Mouse (Mus musculus) thymus, postnatal 10 days (tissue): ENCODE data around the gene Clec4g.
"Not testable (repeated sequence)": the region's sequence is repeated elsewhere in the genome, so short reads cannot be mapped to it uniquely, and the experiment has no call there.

ENCODE experiments used
- DNase-seq, 2 experiments: peaks; one replicate each; pipeline ENCODE4 v3.0.0; 2021; ENCODE audit warnings: low spot score in 2 of 2

Clec4g gene

DNA sequence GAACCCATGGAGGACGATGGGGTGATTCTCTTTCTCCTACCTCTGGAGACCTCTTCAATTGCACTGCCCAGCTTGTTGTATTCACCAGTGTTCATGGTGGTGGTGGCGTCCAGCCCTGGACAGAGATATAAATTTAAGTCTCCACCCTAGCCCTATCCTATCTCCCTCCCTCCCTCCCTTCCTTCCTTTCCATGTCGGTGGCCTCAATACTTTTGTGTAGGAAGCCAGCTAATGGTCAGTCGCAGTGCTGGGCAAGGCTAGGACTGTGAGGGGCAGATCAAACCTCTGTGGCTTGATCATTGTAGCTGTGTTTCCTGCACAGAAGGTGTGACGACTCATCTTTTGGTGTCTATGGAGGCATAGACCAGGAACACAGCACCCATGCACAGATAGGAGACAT is at the start of gene Clec4g:
Clec4g (minus strand) TSS at position 101 of the 400 bp plus-strand sequence.
- no peak for DNase-seq

DNA sequence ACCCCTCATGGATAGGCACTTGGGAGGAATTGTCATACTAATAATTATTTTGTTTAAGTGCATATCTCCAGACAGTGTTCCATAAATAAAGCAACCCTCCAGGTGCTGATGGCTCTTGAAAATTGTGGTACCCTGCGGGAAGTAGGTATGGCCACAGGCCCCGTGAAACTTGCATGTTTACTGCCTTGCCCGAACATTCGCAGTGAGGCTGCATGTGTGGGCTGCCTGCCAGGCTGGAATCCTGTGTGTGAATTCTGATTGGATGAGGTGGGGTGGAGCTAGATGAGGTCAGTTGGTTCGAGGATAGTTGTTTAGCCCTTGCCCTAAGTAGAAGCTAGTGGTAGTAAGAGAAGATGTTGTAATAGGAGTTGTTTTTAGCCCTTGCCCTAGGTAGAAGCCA is 48.2 kb upstream of the Clec4g start:
- not testable (repeated sequence) for DNase-seq

- DNase-seq, result peak; percentile 19 to 85
Observed at GRCm38 (mm10) chr8:3754261-3754850, 33.9 kb upstream of the Clec4g start.

- DNase-seq, result no peak
Observed at GRCm38 (mm10) chr8:3748761-3749160, 28.3 kb upstream of the Clec4g start, which contains the start of gene Cd209a. Cd209a (minus strand) TSS chr8:3748984.

DNA sequence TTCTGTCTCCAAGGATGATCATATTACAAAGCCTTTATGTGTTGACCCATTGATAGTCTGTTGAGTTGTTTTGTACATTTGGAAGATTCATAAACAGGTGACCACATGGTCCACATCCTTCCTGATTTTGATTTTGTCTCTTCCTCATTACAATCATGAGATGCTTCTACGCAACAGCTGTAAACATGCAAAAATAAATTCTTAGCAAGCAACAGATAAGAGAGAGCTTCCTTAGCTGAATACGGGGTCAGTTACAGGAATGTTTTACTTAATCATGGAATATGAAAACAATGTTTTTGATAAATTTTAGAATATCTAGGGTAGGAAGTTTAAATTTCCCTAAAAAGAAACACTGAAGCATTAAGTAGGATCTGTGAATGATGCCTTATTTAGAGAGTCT is 16.5 kb upstream of the Clec4g start:
- no peak for DNase-seq

DNA sequence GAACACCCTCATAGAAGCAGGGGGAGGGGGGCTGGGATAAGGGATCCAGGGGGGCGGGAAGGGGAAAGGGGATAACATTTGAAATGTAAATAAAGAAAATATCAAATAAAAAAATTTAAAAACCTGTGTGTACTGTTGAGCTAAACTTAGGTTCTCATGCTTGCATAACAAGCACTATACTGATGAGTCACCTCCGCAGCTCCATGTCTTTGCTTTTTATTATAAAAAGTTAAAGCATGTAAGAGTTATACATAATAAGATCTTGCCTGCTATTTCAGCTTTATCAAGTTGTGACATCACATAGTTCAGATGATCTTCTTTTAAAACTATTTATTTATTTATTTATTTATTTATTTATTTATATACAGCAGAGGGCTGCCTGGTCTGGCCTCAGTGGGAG is 15.1 kb upstream of the Clec4g start:
- DNase-seq, result no peak

DNA sequence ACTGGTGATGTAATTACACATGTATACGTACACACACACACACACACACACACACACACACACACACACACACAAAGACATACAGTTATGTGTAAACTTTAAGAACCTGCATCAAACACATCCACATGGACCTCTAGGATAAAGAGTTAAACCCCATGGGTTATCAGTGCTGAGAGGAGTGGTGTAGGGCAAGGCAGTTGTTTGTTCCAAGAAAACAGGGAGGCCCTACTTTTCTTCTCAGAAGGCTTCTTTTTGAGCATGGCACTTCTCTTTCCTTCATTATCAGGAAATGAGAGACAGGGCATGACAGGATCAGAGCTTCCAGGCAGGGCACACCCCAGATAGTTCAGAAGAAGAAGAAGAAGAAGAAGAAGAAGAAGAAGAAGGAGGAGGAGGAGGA is 13.6 kb upstream of the Clec4g start:
- no peak for DNase-seq

GRCm38 (mm10) chr8:3721041-3721440 is 590 bp upstream of the Clec4g start:
- DNase-seq, result no peak

- DNase-seq, result peak; percentile 48 to 80
Observed at GRCm38 (mm10) chr8:3718559-3718958, 1.9 kb downstream of the Clec4g start.

DNA sequence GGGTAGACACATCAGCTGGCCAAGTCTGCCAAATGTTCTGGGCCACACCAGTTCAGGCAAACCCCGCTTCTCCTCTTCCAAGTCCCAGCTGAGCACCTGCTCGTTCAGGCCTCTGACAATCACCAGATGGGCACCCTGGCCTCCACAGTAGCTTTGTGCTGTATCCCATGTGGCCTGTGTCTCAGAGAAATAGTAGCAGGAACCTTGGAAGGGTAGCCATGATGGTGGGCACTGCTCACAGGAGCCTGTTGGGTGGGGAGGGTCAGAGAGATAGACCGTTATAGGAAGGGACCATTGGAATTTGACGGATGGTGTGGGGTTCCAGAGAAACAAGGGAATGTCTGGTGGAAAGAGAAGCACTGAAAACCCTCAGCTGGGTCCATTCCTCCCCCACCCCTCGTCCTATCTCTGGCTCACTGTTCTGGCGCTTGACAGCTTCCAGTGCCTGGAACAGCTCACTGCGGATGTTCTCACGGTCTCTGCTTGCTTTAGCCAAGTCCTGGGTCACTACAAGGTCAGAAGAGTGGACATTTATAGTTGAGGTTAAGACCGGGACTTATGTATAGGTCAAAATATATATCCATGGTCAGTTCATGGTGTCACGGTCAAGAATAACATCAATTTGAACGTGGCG is 3.0 kb downstream of the Clec4g start:
- no peak for DNase-seq

DNA sequence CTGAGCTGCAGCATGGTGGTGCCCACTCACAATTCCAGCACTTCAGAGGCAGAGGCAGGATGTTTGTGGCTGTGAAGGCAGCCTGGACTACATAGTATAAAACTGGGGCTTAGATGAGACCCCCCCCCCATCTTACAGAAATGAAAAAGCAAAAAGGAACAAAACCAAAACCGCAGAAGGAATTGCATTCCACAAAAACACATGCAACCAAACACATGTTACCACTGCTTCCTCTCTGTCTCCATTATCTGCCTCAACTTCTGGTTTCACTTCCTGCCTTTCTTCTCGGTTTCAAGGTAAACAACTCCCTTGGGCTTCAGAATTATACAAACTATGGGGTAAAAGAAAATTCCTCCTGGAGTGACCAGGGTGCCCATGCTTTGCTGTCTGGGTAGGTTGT is 8.8 kb downstream of the Clec4g start:
- no peak for DNase-seq

- DNase-seq, result no peak
Observed at GRCm38 (mm10) chr8:3710312-3710711, 10.1 kb downstream of the Clec4g start.

- no peak for DNase-seq
Observed at GRCm38 (mm10) chr8:3707611-3708010, 12.8 kb downstream of the Clec4g start.

DNA sequence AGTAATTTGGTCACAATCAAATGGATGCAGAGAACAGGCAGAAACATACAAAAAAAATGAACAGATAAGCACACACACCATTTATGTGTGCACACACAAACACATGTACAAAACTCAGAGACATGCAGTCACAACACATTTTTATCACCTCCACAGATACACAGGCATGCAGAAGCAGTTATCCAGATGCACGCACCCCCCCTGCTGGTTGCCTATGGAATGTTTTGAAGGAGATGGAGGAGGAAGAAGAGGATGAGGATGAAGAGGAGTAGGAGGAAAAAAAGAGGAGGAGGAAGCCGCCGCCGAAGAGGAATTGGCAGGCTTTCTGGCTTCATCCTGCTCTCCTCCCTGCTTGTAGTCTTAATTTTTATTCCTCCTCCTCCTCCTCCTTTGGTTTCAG is 14.7 kb downstream of the Clec4g start:
- DNase-seq, result no peak

DNA sequence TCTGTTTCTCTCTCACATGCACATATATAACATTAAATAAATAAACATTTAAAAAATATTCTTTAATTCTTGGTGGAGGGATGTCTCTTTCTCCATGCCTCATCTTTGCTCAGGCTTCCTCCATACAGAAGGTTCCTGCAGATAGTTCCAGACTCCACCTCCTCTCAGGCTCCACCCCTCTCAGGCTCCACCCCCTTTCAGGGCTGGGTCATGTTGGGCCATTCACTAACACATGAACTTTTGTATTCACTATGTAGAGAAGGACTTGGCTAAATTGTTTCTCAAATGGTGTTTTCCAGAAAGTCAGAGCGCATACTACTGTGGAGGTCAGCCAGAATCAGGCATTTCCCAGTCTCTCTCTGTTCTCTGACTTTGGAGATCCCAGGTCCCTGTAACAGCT is 19.0 kb downstream of the Clec4g start:
- no peak for DNase-seq

GRCm38 (mm10) chr8:3694121-3694520 is 26.3 kb downstream of the Clec4g start, which contains the start of gene Fcer2a:
Fcer2a (minus strand) TSS chr8:3694175.
- DNase-seq, result no peak

DNA sequence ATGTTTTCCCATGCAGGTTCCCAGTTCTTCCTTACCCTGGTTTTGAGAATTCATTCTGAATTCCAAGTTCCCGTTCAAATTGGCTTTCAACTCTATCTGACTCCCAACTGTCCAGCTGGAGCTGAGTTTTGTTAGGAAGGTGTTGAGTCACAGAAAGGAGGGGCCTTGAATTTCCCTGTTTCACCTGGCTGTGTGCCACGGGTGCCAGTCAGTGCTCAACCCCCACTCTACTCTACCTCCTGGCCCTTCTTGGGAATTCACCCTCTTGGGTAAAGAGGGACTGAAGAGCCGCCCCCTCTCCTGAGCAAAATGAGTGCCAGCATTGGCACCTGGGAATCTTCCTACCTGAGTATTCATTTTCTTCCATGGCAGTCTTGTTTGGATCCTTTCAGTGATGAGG is 29.7 kb downstream of the Clec4g start:
- no peak for DNase-seq

- DNase-seq, result no peak
Observed at GRCm38 (mm10) chr8:3687537-3687936, 32.9 kb downstream of the Clec4g start.

DNA sequence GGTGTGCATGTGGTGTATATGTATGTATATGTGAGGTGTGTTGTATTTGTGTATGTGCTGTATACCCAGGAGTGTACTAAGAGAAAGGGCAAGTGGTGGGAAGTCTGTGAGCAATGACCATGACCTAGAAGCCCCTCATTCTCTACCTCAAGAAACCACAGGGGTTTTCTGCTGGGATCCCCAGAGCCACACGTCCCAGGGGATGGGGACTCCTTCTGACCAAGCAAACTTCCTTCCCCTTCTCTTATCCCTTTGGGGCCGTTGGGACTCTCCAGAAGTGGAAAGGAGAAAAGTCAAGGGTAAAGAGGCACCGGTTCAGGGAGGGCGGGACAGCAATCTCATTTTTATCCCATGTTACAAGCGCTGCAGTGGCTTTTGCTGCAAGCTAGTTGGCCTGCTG is 35.0 kb downstream of the Clec4g start:
- DNase-seq, result no peak

DNA sequence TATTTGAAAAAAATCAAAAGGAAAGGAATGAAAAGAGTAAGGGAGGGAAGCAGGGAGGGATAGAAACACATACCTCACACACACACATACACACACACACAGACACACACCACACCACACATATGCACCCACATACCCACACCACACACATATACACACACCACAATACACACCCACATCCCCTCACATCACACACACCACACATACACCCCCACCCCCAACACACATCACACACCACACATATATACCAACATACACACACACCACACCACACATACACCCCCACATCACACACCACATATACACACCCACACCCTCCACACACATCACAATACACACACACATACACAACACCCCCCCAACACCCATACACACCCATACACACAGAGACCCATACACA is 35.9 kb downstream of the Clec4g start:
- no peak for DNase-seq

GRCm38 (mm10) chr8:3683408-3684176 is 36.9 kb downstream of the Clec4g start:
- no peak for DNase-seq

- no peak for DNase-seq
Observed at GRCm38 (mm10) chr8:3682435-3682834, 38.0 kb downstream of the Clec4g start.

- DNase-seq, result no peak
Observed at GRCm38 (mm10) chr8:3679656-3680055, 40.8 kb downstream of the Clec4g start.
